Comparison of ENCODE assay signal across 20 mouse cellular contexts in the genomic region with DNA sequence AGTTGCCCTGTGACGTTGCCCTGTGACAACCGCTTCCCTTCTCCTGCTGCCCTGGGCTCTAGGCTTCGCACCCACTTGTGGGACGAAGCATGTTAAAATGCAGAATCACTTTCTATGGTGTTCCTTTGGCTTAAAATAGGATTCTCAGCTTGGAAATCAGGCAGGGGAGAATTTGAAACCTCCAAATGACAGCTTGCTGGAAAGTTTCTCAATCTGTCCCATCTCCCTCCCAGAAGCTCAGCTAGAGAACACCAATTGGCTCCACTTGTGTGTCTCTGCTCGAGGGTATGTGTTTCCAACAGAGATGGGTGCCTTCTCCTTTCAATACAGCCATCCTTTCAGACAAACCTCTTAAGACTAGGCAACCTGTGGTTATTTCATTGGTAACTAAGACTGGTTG. TPM values are rescaled to one million over a fixed set of nuclear protein-coding genes. Genes with fewer than 3 reads are reported as not detected.
A peak's percentile ranks its signal among the peaks of the same experiment; 100 is the strongest.
DNase-seq lines count a peak whose midpoint lies in the region; ATAC-seq lines count a peak whose summit lies in the region.
"Had no signal": no experiment of that assay in that cellular context is flagged by ENCODE, and none has a peak within 500 bp of the region (broad histone marks: within the 10 kb centered on the region; RNA-seq: fewer than 3 reads in every experiment).

No protein-coding gene starts in this region.

- peak; percentile 51 for ATAC-seq in frontal cortex, adult (ENCODE audit: low TSS enrichment)
- no peak for ATAC-seq in megakaryocyte progenitor cell, adult 5-6 weeks (replicated peaks; ENCODE audit: poor library complexity)
- ATAC-seq: forebrain, embryonic 14.5 days; Patski had no signal

- DNase-seq in frontal cortex, postnatal 10 days (ENCODE audit: low spot score in 2 of 2), result no peak
- peak; percentile 59 to 84 for DNase-seq in layer of hippocampus, adult 18-20 months (ENCODE audit: low spot score in 2 of 2)
- no peak for DNase-seq in layer of hippocampus, postnatal 10 days (ENCODE audit: low spot score in 2 of 2)
- peak; percentile 73 for DNase-seq in layer of hippocampus, adult 9-11 months
- DNase-seq: adrenal gland, postnatal 10 days; adrenal gland, postnatal 36 days; B cell, adult 2 months; cerebellum, adult 11 months; cerebellum, adult 2 months; cerebellum, adult 9-11 months; cerebellum, postnatal 25 days; gastrocnemius, postnatal 25 days; heart, adult 18-20 months; heart, postnatal 10 days; heart, postnatal 36 days had no signal

RNA-seq across cellular contexts. Expression of a gene that starts 56.4 kb away (rescaled TPM):
- total RNA-seq in layer of hippocampus, adult 18-20 months (2021), result 100 to 1,000 TPM; 137 to 138 TPM
- total RNA-seq in layer of hippocampus, postnatal 10 days (2021), result 100 to 1,000 TPM; 103 to 104 TPM
- total RNA-seq in megakaryocyte progenitor cell, adult 5-6 weeks (2015), result 0.10 TPM in 1 of 2 replicates, not detected in the other
- not detected in 2 replicates for total RNA-seq in megakaryocyte progenitor cell, adult 5-6 weeks (2017)
- total RNA-seq: common myeloid progenitor, adult 5-6 weeks had no signal

Comparison
In these comparisons a context has a peak if more than half of its experiments do, and no peak if none do; other contexts are left out.
1. DNase-seq: peak in layer of hippocampus, adult 18-20 months (2 of 2) and layer of hippocampus, adult 9-11 months (single experiment); none in frontal cortex, postnatal 10 days (0 of 2) and layer of hippocampus, postnatal 10 days (0 of 2).
2. RNA of a gene that starts 56.4 kb away (total RNA-seq): 137 to 138 TPM in layer of hippocampus, adult 18-20 months and 103 to 104 TPM in layer of hippocampus, postnatal 10 days; 0.10 TPM in megakaryocyte progenitor cell, adult 5-6 weeks; every median in the first group is over 10 times any median in the second.